Mouse (Mus musculus) small intestine, adult 2 months (tissue): Measurements from ENCODE around the gene Rapgefl1.

ENCODE experiments used
- CTCF ChIP-seq: fragments of 200-500 bp; IDR thresholded peaks from 2 replicates; pipeline ENCODE4 v1.5.1; 2012; ENCODE audit warnings: low read depth, mild to moderate bottlenecking, control low read depth, inconsistent platforms, low read length, moderate library complexity, mixed read lengths; ENCODE audit not compliant: insufficient replicate concordance, insufficient read length; ENCODE audit errors: extremely low read depth
- POLR2A ChIP-seq: fragments of 200-500 bp; IDR thresholded peaks from 2 replicates; pipeline ENCODE4 v1.6.1; 2012; ENCODE audit warnings: low read depth, mild to moderate bottlenecking, control low read depth, inconsistent platforms, low read length, moderate library complexity

DNA sequence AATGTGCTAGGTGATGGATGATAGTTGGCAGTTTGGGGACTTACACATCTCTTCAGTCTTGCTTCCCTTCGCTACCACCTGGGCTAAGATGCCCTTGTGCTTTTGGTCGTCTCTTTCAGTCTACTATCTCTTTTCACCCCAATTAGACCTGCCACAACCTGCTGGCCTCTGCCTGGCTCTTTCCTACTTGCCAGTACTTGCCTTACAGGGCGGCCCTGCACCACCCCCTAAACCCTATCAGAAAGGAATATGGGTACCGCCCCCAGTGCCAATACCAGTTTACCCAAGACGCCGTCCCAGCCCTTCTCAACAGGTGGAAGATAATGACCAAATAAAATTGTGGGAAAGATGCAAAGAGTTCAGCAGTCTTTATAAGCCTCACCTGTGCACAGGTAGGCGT is 457 bp upstream of the Rapgefl1 start:
- TF ChIP-seq CTCF (no peak), POLR2A (no peak)
